Mouse (Mus musculus) olfactory bulb, adult 2 months (tissue): Measurements from ENCODE around the gene Srsf1.

ENCODE experiments used
- CTCF ChIP-seq: fragments of 200-500 bp; IDR thresholded peaks from 2 replicates; pipeline ENCODE4 v1.5.1; 2012; ENCODE audit warnings: low read depth, mild to moderate bottlenecking, low read length, moderate library complexity; ENCODE audit not compliant: insufficient read depth
- POLR2A ChIP-seq: fragments of 200-500 bp; IDR thresholded peaks from 2 replicates; pipeline ENCODE4 v1.6.1; 2012; ENCODE audit warnings: mild to moderate bottlenecking, low read depth, low read length, moderate library complexity; ENCODE audit not compliant: insufficient read depth

DNA sequence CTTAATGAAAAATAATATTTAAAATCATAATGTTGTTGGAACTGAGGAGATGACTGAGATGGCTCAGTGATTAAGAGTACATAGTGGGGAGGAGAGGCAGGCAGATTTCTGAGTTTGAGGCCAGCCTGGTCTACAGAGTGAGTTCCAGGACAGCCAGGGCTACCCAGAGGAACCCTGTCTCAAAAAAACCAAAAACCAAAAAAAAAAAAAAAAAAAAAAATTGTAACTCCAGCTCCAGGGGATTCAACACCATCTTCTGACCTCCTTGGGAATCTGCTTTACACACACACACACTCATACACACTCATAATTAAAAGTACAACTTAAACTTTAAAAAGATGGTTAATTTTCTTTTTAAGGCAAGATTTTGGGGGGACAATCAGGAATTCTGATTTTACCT is 18.6 kb downstream of the Srsf1 start:
- no peak for TF ChIP-seq POLR2A
- no peak for TF ChIP-seq CTCF
